Mouse (Mus musculus): Measurements from ENCODE around the gene Khdrbs1.

GRCm38 (mm10) chr4:129654770-129655169, 87.3 kb downstream of the Khdrbs1 start:
- TF ChIP-seq MAFK (IDR thresholded peaks at IDR 0.05; ENCODE audit: insufficient read depth, low read depth, low read length) (no peak), ZNF384 (IDR thresholded peaks at IDR 0.05; ENCODE audit: low read depth, low read length) (no peak), HCFC1 (IDR thresholded peaks at IDR 0.05; ENCODE audit: borderline replicate concordance, insufficient read depth, low read length) (no peak), CHD2 (IDR thresholded peaks at IDR 0.05; ENCODE audit: low read depth, low read length) (no peak), ZC3H11A (IDR thresholded peaks at IDR 0.05; ENCODE audit: borderline replicate concordance, low read depth, low read length) (no peak)
